ENCODE assay signal across 10 mouse cellular contexts in genomic region chr7:44851625-44852234, GRCm38 (mm10). TPM values are rescaled to one million over a fixed set of nuclear protein-coding genes. Genes with fewer than 3 reads are reported as not detected.
DNase-seq lines count a peak whose midpoint lies in the region; ATAC-seq lines count a peak whose summit lies in the region.
"Had no signal": no experiment of that assay in that cellular context is flagged by ENCODE, and none has a peak within 500 bp of the region (broad histone marks: within the 10 kb centered on the region; RNA-seq: fewer than 3 reads in every experiment).

No protein-coding gene starts in this region.

- peaks cover 68% of the 10 kb centered on the region for H3K4me1 ChIP-seq in heart, embryonic 13.5 days
- H3K4me1 ChIP-seq in midbrain, embryonic 13.5 days (replicated peaks): peaks cover 72% of the 10 kb centered on the region
- H3K4me1 ChIP-seq in midbrain, embryonic 15.5 days: peaks cover 61% of the 10 kb centered on the region
- peaks cover 46% of the 10 kb centered on the region for H3K4me1 ChIP-seq in intestine, embryonic 16.5 days (ENCODE audit: control insufficient read depth, insufficient read depth, low read length)

- DNase-seq in heart, postnatal 25 days (ENCODE audit: low spot score): no peak
- DNase-seq in frontal cortex, postnatal 14 days (ENCODE audit: low spot score in 2 of 2): no peak
- DNase-seq in adipocyte (ENCODE audit: low spot score): no peak
- DNase-seq: heart, postnatal 14 days; kidney, postnatal 4 days; thymus, adult 18-20 months had no signal

- ATAC-seq in heart, embryonic 13.5 days (ENCODE audit: extremely low read depth, insufficient number of reproducible peaks, low FRiP score, low TSS enrichment): no peak
- ATAC-seq in midbrain, embryonic 13.5 days: no peak
- no peak for ATAC-seq in midbrain, embryonic 15.5 days (replicated peaks)
- ATAC-seq in intestine, embryonic 16.5 days: no peak

- peaks cover 24% of the 10 kb centered on the region for H3K36me3 ChIP-seq in heart, embryonic 13.5 days
- H3K36me3 ChIP-seq in midbrain, embryonic 13.5 days: peaks cover 18% of the 10 kb centered on the region
- H3K36me3 ChIP-seq in midbrain, embryonic 15.5 days (replicated peaks): peaks cover 8% of the 10 kb centered on the region; the same call in 1 of the 2 replicates
- H3K36me3 ChIP-seq in intestine, embryonic 16.5 days (ENCODE audit: control insufficient read depth, insufficient read depth, low read length): 0 out of 2 replicates have a peak, but pooled peaks cover 3% of the 10 kb centered on the region

- H3K4me3 ChIP-seq in heart, embryonic 13.5 days: peak overlapping the region; percentile 82
- peak overlapping the region; percentile 75; the same call in 1 of the 2 replicates for H3K4me3 ChIP-seq in midbrain, embryonic 13.5 days (replicated peaks)
- H3K4me3 ChIP-seq in midbrain, embryonic 15.5 days: no peak overlapping the region
- H3K4me3 ChIP-seq in intestine, embryonic 16.5 days (ENCODE audit: low read length): no peak overlapping the region

- no peak overlapping the region; the same call in 1 of the 2 replicates for H3K27ac ChIP-seq in heart, embryonic 13.5 days (replicated peaks)
- no peak overlapping the region for H3K27ac ChIP-seq in midbrain, embryonic 13.5 days
- H3K27ac ChIP-seq in midbrain, embryonic 15.5 days: no peak overlapping the region
- no peak overlapping the region for H3K27ac ChIP-seq in intestine, embryonic 16.5 days (ENCODE audit: low read length)

- no peaks in the 10 kb centered on the region for H3K9me3 ChIP-seq in heart, embryonic 13.5 days
- no peaks in the 10 kb centered on the region for H3K9me3 ChIP-seq in midbrain, embryonic 13.5 days
- no peaks in the 10 kb centered on the region for H3K9me3 ChIP-seq in midbrain, embryonic 15.5 days
- H3K9me3 ChIP-seq in intestine, embryonic 16.5 days (ENCODE audit: control insufficient read depth, low read length): no peaks in the 10 kb centered on the region

- H3K9ac ChIP-seq in heart, embryonic 13.5 days: peak overlapping the region; percentile 94
- no peak overlapping the region for H3K9ac ChIP-seq in midbrain, embryonic 13.5 days (replicated peaks)
- H3K9ac ChIP-seq in midbrain, embryonic 15.5 days: no peak overlapping the region
- peak overlapping the region; percentile 91; the same call in 1 of the 2 replicates for H3K9ac ChIP-seq in intestine, embryonic 16.5 days (ENCODE audit: low read depth, low read length)

- no peaks in the 10 kb centered on the region for H3K27me3 ChIP-seq in heart, embryonic 13.5 days (replicated peaks)
- no peaks in the 10 kb centered on the region for H3K27me3 ChIP-seq in midbrain, embryonic 13.5 days
- no peaks in the 10 kb centered on the region for H3K27me3 ChIP-seq in midbrain, embryonic 15.5 days (replicated peaks)
- H3K27me3 ChIP-seq in intestine, embryonic 16.5 days (replicated peaks; ENCODE audit: control insufficient read depth, insufficient read depth, low read length): no peaks in the 10 kb centered on the region

- WGBS in heart, embryonic 13.5 days: 87% methylated on average over 12 of the region's 12 CpGs
- 95% methylated on average over 12 of the region's 12 CpGs for WGBS in midbrain, embryonic 13.5 days
- 91% methylated on average over 12 of the region's 12 CpGs for WGBS in midbrain, embryonic 15.5 days
- WGBS in intestine, embryonic 16.5 days: 91% methylated on average over 12 of the region's 12 CpGs

- peak overlapping the region; percentile 96 for H3K4me2 ChIP-seq in heart, embryonic 13.5 days
- peak overlapping the region; percentile 89; the same call in 1 of the 2 replicates for H3K4me2 ChIP-seq in midbrain, embryonic 13.5 days (replicated peaks)
- H3K4me2 ChIP-seq in midbrain, embryonic 15.5 days: no peak overlapping the region
- no peak overlapping the region for H3K4me2 ChIP-seq in intestine, embryonic 16.5 days (ENCODE audit: low read depth, low read length)

- intact Hi-C loops in heart, postnatal 25 days (cut with DNase I): no loop called here

RNA-seq across cellular contexts. Expression of gene Tbc1d17, which starts 2.9 kb away (rescaled TPM):
- 56.1 and 57.0 TPM in 2 replicates for polyA plus RNA-seq in heart, embryonic 13.5 days (2015; fragmentation: Nextera tagmentation; extraction: Ambion mirVana)
- total RNA-seq in heart, postnatal 25 days (2021): 10 to 100 TPM; 44.3 to 47.0 TPM
- polyA plus RNA-seq in midbrain, embryonic 13.5 days (2015; fragmentation: Nextera tagmentation; extraction: Ambion mirVana): 109 and 110 TPM in 2 replicates
- polyA plus RNA-seq in midbrain, embryonic 15.5 days (2015; fragmentation: Nextera tagmentation; extraction: Ambion mirVana): 121 and 122 TPM in 2 replicates
- 73.6 and 77.9 TPM in 2 replicates for polyA plus RNA-seq in intestine, embryonic 16.5 days (2015; fragmentation: Nextera tagmentation; extraction: Ambion mirVana)

RNA-seq across cellular contexts. Expression of gene Akt1s1, which starts 2.9 kb away (rescaled TPM):
- polyA plus RNA-seq in heart, embryonic 13.5 days (2015; fragmentation: Nextera tagmentation; extraction: Ambion mirVana): 96.5 and 101 TPM in 2 replicates
- 10 to 100 TPM; 61.8 to 75.9 TPM for total RNA-seq in heart, postnatal 25 days (2021)
- polyA plus RNA-seq in midbrain, embryonic 13.5 days (2015; fragmentation: Nextera tagmentation; extraction: Ambion mirVana): 78.9 and 88.2 TPM in 2 replicates
- 89.7 and 91.1 TPM in 2 replicates for polyA plus RNA-seq in midbrain, embryonic 15.5 days (2015; fragmentation: Nextera tagmentation; extraction: Ambion mirVana)
- polyA plus RNA-seq in intestine, embryonic 16.5 days (2015; fragmentation: Nextera tagmentation; extraction: Ambion mirVana): 105 and 107 TPM in 2 replicates

RNA-seq across cellular contexts. Expression of gene Pnkp, which starts 5.2 kb away (rescaled TPM):
- 24.0 and 24.3 TPM in 2 replicates for polyA plus RNA-seq in heart, embryonic 13.5 days (2015; fragmentation: Nextera tagmentation; extraction: Ambion mirVana)
- 10 to 100 TPM; 16.0 to 16.6 TPM for total RNA-seq in heart, postnatal 25 days (2021)
- polyA plus RNA-seq in midbrain, embryonic 13.5 days (2015; fragmentation: Nextera tagmentation; extraction: Ambion mirVana): 32.3 and 38.5 TPM in 2 replicates
- 30.5 and 32.8 TPM in 2 replicates for polyA plus RNA-seq in midbrain, embryonic 15.5 days (2015; fragmentation: Nextera tagmentation; extraction: Ambion mirVana)
- 26.6 and 30.6 TPM in 2 replicates for polyA plus RNA-seq in intestine, embryonic 16.5 days (2015; fragmentation: Nextera tagmentation; extraction: Ambion mirVana)

RNA-seq across cellular contexts. Expression of gene Ptov1, which starts 17.9 kb away (rescaled TPM):
- polyA plus RNA-seq in heart, embryonic 13.5 days (2015; fragmentation: Nextera tagmentation; extraction: Ambion mirVana): 256 and 266 TPM in 2 replicates
- total RNA-seq in heart, postnatal 25 days (2021): 100 to 1,000 TPM; 153 to 165 TPM
- polyA plus RNA-seq in midbrain, embryonic 13.5 days (2015; fragmentation: Nextera tagmentation; extraction: Ambion mirVana): 524 and 584 TPM in 2 replicates
- polyA plus RNA-seq in midbrain, embryonic 15.5 days (2015; fragmentation: Nextera tagmentation; extraction: Ambion mirVana): 517 and 553 TPM in 2 replicates
- 71.8 and 159 TPM in 2 replicates for polyA plus RNA-seq in intestine, embryonic 16.5 days (2015; fragmentation: Nextera tagmentation; extraction: Ambion mirVana)

RNA-seq across cellular contexts. Expression of gene Atf5, which starts 35.3 kb away (rescaled TPM):
- 2.4 and 2.7 TPM in 2 replicates for polyA plus RNA-seq in heart, embryonic 13.5 days (2015; fragmentation: Nextera tagmentation; extraction: Ambion mirVana)
- 10 to 100 TPM; 63.7 to 64.5 TPM for total RNA-seq in heart, postnatal 25 days (2021)
- 3.8 and 5.4 TPM in 2 replicates for polyA plus RNA-seq in midbrain, embryonic 13.5 days (2015; fragmentation: Nextera tagmentation; extraction: Ambion mirVana)
- 2.8 and 3.9 TPM in 2 replicates for polyA plus RNA-seq in midbrain, embryonic 15.5 days (2015; fragmentation: Nextera tagmentation; extraction: Ambion mirVana)
- 4.9 and 5.5 TPM in 2 replicates for polyA plus RNA-seq in intestine, embryonic 16.5 days (2015; fragmentation: Nextera tagmentation; extraction: Ambion mirVana)

Comparison
In these comparisons a context has a peak if more than half of its experiments do, and no peak if none do; other contexts are left out.
1. H3K4me2 ChIP-seq: peak in heart, embryonic 13.5 days (single experiment) and midbrain, embryonic 13.5 days (single experiment); none in midbrain, embryonic 15.5 days (single experiment) and intestine, embryonic 16.5 days (single experiment).
2. H3K4me3 ChIP-seq: peak in heart, embryonic 13.5 days (single experiment) and midbrain, embryonic 13.5 days (single experiment); none in midbrain, embryonic 15.5 days (single experiment) and intestine, embryonic 16.5 days (single experiment).
3. H3K9ac ChIP-seq: peak in heart, embryonic 13.5 days (single experiment) and intestine, embryonic 16.5 days (single experiment); none in midbrain, embryonic 13.5 days (single experiment) and midbrain, embryonic 15.5 days (single experiment).